Mouse (Mus musculus) adrenal gland, adult 2 months (tissue): ENCODE results near the gene Stard3. TPM values are rescaled to one million over a fixed set of nuclear protein-coding genes. Genes with fewer than 3 reads are reported as not detected.
A peak's percentile ranks its signal among the peaks of the same experiment; 100 is the strongest.

ENCODE experiments used
- DNase-seq: peaks from one replicate; pipeline ENCODE4 v3.0.0; 2021
- polyA plus RNA-seq: library from polyadenylated mRNA; depleted of rRNA; stranded (reverse); fragments of >200 nt; gene quantifications from 2 replicates; pipeline ENCODE4 v1.2.3, GENCODE M21; 2012
- total RNA-seq, 2 experiments: library from RNA; stranded (reverse); gene quantifications; 2 replicates each; pipeline ENCODE4 v1.2.3; 2021

Stard3 gene
- total and polyA plus RNA-seq, 3 experiments: 20.8 to 65.3 (median 23.5) TPM

- DNase-seq: peak; percentile 63
Measured at GRCm38 (mm10) chr11:98348083-98348961, 9.8 kb upstream of the Stard3 start, which contains the start of gene Ppp1r1b. Gene Ppp1r1b (plus strand): TSS chr11:98348404.

DNA sequence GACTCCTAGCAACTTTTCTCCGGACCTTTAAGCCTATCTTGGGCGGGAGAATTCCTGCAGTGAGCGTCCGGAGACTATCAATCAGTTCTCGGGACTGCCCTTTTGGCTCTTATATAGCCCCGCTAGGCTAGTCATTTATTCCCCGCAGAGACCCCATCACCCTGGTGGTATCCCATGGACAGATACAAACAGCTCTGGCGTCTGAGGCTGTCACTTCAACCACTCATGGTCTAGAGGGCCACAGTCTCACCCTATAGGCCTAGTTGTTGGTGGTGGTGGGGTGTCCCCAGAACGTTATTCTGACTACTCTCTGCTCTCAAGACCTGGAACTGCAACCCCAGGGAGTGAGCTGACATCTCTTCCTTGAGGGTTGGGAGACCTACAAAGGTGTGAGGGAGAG is 8.9 kb upstream of the Stard3 start:
- no peak for DNase-seq

GRCm38 (mm10) chr11:98352272-98352990 is 5.7 kb upstream of the Stard3 start:
- DNase-seq: no peak

- no peak for DNase-seq
Measured at GRCm38 (mm10) chr11:98353651-98354211, 4.4 kb upstream of the Stard3 start.

GRCm38 (mm10) chr11:98354445-98354844 is 3.7 kb upstream of the Stard3 start:
- DNase-seq: no peak

DNA sequence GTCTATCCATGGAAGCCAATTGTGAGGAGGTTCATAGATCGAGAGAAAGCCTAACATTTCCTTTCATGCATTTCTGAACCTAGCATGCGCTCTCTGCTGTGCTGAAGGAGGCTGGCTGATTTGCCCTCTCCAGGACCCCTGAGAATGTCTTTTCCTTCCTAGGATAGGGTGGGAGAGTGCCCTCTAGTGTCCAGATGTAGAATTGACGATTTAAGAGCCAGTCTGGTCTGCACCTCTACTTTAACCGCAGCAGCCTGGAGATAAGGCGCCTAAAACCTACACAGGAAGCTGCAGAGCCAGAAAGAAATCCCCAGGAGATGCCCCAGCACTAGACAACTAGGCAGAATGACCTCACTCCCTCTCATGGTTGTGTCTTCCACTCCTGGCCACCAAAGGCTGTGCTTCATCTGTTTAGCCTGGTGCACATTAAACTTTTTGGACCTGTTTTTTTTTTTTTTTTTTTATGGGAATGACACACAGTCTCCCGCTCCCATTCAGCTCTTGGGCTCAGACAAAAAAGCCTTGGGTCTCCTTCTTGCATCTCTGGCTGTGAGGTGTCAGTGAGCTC is 2.4 kb upstream of the Stard3 start:
- no peak for DNase-seq

- DNase-seq: no peak
Measured at GRCm38 (mm10) chr11:98356625-98357394, 1.4 kb upstream of the Stard3 start.

GRCm38 (mm10) chr11:98357396-98358160 is 590 bp upstream of the Stard3 start:
- DNase-seq: no peak

GRCm38 (mm10) chr11:98360866-98361521 is 2.8 kb downstream of the Stard3 start:
- DNase-seq: no peak

GRCm38 (mm10) chr11:98363817-98364216 is 5.6 kb downstream of the Stard3 start:
- DNase-seq: no peak

- no peak for DNase-seq
Measured at GRCm38 (mm10) chr11:98364410-98364809, 6.2 kb downstream of the Stard3 start.

DNA sequence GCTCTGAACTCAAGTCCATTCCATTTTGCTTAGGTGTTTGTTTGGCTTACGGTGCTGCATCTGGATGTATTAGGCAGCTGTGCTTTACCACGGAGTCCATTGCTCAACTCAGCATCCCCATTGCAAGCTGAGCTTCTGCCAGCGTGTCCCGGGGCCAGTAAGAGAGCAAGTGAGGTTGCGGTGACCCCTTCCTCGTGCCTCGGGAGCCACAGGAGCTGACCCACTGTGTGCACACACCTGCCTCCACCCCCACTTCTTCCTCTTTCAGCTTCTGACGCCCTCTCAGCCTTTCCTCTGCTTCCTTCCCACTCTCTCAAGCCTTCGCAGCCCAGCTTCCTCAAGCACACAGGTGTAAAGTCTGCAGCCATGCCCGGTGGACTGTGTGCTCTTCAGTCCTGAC is 8.1 kb downstream of the Stard3 start:
- DNase-seq: no peak

DNA sequence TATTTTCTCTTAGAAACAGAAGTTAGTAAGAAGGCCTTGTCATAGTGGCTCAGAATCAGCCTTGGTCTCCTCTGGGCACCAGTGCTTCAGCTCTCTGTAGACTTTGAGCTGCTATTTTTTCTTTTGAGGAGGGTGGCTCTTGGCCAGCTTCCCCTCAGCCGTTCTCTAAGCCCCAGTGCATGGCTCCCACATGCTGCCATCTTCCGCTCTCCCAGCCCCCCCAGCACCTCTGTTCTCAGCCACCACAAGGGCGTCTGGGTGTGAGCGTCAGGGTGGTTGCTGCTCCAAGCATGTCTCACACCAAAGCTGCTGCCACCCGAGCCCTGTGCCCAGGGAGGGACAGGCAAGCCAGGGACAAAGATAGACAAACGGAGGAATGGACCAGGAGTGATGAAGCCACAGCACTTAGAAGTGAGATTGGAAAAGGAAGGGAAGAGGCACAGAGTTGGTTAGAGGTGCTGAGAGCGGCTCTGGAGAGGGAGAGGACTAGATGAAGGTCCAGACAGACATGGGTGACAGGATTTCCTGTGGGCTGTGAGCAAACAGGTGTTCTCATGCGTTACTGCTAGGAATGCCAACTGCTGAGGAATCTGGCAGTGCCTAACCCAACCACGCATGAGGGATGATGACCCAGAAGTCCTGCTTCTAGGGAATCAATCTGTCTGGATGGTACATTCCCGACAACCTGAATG is 9.1 kb downstream of the Stard3 start:
- DNase-seq: no peak

DNA sequence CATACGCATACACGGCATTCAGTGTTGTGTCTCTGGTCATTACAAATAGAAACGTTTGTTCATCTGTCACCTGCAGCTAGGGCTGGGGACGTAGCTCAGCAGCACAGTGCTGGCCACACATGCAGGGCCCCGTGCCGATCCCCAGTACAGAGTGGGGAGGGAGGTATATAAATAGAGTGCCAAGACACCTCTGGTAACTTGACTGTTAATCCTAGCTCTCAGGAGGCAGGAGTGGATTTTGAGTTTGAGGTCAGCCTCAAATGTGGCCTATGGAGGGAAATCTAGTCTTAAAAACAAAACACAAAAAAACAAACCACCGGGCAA is 9.7 kb downstream of the Stard3 start:
- DNase-seq: no peak

- no peak for DNase-seq
Measured at GRCm38 (mm10) chr11:98369337-98369736, 11.2 kb downstream of the Stard3 start.

- DNase-seq: no peak
Measured at GRCm38 (mm10) chr11:98370588-98370987, 12.4 kb downstream of the Stard3 start.

DNA sequence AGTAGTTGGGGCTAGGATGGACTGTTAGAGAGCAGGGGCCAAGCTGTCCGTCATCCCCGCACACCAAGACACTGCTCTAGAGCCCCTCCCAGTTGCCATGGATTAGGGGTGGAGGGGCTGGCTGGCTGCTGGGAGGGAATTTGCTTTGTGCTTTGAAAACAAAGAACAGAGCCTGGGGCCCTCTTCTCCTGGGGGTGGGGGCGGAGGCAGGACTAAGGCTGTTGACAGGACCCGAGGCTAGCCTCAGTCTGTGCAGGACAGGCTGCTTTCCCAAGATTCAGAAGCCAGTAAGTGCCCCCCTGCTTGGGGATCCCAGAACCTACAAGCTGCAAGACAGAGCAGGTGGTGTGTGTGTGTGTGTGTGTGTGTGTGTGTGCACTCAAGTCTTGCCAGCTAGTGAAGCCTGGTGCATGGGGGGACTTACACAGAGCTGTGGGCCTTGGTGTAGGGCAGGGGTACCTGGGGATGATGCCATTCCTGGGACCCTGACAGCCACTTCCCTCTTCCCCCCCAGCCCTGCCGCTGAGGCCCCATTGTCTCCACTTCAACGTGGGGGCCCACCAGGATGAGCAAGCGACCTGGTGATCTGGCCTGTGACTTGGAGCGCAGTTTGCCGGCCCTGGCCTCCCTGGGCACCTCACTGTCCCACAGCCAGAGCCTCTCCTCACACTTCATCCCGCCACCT is 13.5 kb downstream of the Stard3 start:
- DNase-seq: no peak

DNA sequence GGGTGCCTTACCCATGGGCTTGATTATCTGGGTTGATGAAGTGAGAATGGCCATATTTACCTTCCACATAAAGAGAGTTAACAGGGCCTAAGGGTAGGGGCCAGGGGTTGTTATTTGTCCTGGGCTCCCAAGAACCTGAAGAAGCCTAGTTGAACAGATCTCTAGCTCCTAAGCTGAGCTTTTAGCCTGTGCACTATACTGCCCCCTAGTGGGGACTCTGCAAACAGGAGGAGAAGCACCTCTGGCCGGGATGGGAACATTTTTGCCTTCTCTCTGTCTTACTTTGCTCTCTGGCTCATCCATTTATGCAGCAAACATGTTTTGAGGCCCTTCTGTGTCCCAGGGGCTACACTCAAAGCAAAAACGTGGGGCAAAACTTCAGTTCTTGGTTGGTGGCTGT is 14.2 kb downstream of the Stard3 start:
- DNase-seq: peak; percentile 46

GRCm38 (mm10) chr11:98373244-98373643 is 15.1 kb downstream of the Stard3 start:
- no peak for DNase-seq
